ENCODE assay signal across 8 mouse cellular contexts in genomic region chr1:40116422-40116821, GRCm38 (mm10). TPM values are rescaled to one million over a fixed set of nuclear protein-coding genes. Genes with fewer than 3 reads are reported as not detected.
DNase-seq lines count a peak whose midpoint lies in the region; ATAC-seq and TF ChIP-seq lines count a peak whose summit lies in the region.

No protein-coding gene starts in this region.

- H3K36me3 ChIP-seq in megakaryocyte, embryonic 14.5 days (replicated peaks; ENCODE audit: low read length): no peaks in the 10 kb centered on the region

- ATAC-seq in activated CD4-positive, CD25-positive, alpha-beta regulatory T cell, adult 4 months: peak; percentile 83

- intact Hi-C loops in left cerebral cortex, adult 2 months (cut with DNase I): loop anchor here (1.0 to 10.0 kb wide), 3 partner anchors 262 to 538 kb away; no protein-coding TSS in a partner anchor

- H3K27me3 ChIP-seq in megakaryocyte, embryonic 14.5 days (replicated peaks): peaks cover 2% of the 10 kb centered on the region

- peak; percentile 74 for TF ChIP-seq CTCF in left cerebral cortex, adult 2 months (IDR thresholded peaks at IDR 0.05)

- H3K4me1 ChIP-seq in megakaryocyte, embryonic 14.5 days: peaks cover 5% of the 10 kb centered on the region

- H3K9me3 ChIP-seq in megakaryocyte, embryonic 14.5 days: no peaks in the 10 kb centered on the region

- peak; percentile 60 to 83 for DNase-seq in cerebellum, postnatal 25 days
- peak; percentile 88 for DNase-seq in gastrocnemius, adult 18-20 months (ENCODE audit: low spot score)
- peak; percentile 92 for DNase-seq in induced T-regulatory cell, adult 2 months (ENCODE audit: low read depth)
- peak; percentile 75 to 82 for DNase-seq in left cerebral cortex, adult 2 months (ENCODE audit: extremely low spot score in 1 of 2, low spot score in 2 of 2)
- DNase-seq in right cerebral cortex, postnatal 4 days: peak; percentile 80
- peak; percentile 58 for DNase-seq in yolk sac, embryonic 10.5 days (ENCODE audit: low spot score)

- H3K4me3 ChIP-seq in left cerebral cortex, adult 2 months: no peak overlapping the region
- peak overlapping the region; percentile 56 for H3K4me3 ChIP-seq in megakaryocyte, embryonic 14.5 days (replicated peaks)

- no peak overlapping the region for H3K27ac ChIP-seq in left cerebral cortex, adult 2 months

RNA-seq across cellular contexts. Expression of gene Il1r2, which starts 42.5 kb away (rescaled TPM):
- 100 to 1,000 TPM; 150 to 152 TPM for polyA plus RNA-seq in activated CD4-positive, CD25-positive, alpha-beta regulatory T cell, adult 4 months (2017; shearing (Covaris generic))
- 1 to 10 TPM in 1 of 2 experiments, under 1 TPM in 1; 0.50 to 1.0 TPM for total RNA-seq in gastrocnemius, adult 18-20 months (2021)
- not detected for total RNA-seq in left cerebral cortex, adult 2 months (2021)
- polyA plus RNA-seq in megakaryocyte, embryonic 14.5 days (2012; ENCODE audit: insufficient read depth, low replicate concordance): not detected in 2 replicates
